Mouse (Mus musculus): ENCODE data around the gene Hes1.

DNA sequence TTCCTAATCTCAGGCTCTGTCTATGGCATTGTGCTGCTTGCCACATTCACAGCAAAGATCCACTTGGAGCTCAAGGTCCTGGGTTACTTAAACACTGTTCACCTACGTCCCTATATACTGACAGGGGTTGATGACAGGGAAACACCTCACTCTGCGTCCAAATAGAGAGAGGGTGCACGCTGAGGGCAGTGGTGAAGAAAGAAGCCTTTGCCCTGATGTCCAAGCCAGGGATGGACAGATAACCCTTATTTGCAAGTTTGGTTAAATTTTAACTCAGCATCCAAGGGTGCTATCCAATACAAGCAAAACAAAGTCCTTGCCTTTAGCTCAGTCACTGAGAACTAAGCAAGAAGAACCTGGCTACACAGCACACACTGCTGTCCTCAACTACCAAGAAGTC, 28.1 kb upstream of the Hes1 start:
- TF ChIP-seq CTCF (IDR thresholded peaks at IDR 0.05; ENCODE audit: low read depth) = no peak
- no peak for TF ChIP-seq EP300 (optimal IDR thresholded peaks at IDR 0.05)

Data from stomach, postnatal 0 days (tissue).